Mouse (Mus musculus) embryonic fibroblast, embryonic 13.5 days (primary cell): ENCODE data around the gene Acox1.

Experiments
- CTCF ChIP-seq: IDR thresholded peaks from 2 replicates; pipeline ENCODE4 v1.5.1; 2011; ENCODE audit warnings: mild to moderate bottlenecking, control low read depth, low read length, moderate library complexity, borderline replicate concordance; ENCODE audit not compliant: insufficient read depth
- POLR2A ChIP-seq: IDR thresholded peaks from 2 replicates; pipeline ENCODE4 v1.6.1; 2011; ENCODE audit warnings: low read depth, mild to moderate bottlenecking, control low read depth, low read length, moderate library complexity

DNA sequence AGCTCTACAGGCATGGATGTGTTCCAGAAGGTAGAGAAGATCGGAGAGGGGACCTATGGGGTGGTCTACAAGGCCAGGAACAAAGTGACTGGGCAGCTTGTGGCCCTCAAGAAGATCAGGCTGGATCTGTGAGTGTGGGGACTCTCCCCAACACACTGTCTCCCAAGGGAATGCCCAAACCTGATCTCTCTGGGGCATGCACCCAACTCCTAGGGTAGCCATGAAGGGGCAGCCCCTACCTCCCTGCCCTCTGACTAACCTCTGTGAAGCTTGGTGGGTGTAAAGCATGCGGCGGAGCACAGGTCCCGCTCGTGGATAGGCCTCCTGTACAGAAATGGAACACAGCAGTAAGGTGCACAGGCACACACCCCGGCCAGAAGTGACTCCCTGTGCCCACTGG, 17.1 kb upstream of the Acox1 start:
- TF ChIP-seq CTCF (no peak), POLR2A (no peak)
